Mouse (Mus musculus) liver, adult 2 months (tissue): ENCODE results near the gene Epb41l3.

Experiments used
- CTCF ChIP-seq: fragments of 200-500 bp; IDR thresholded peaks from 2 replicates; pipeline ENCODE4 v1.5.1; 2011; ENCODE audit warnings: low read depth, low read length, control low read depth
- POLR2A ChIP-seq: fragments of 200-500 bp; IDR thresholded peaks from 2 replicates; pipeline ENCODE4 v1.6.1; 2011; ENCODE audit warnings: low read length, control low read depth; ENCODE audit not compliant: insufficient read depth; ENCODE audit errors: extremely low read depth

DNA sequence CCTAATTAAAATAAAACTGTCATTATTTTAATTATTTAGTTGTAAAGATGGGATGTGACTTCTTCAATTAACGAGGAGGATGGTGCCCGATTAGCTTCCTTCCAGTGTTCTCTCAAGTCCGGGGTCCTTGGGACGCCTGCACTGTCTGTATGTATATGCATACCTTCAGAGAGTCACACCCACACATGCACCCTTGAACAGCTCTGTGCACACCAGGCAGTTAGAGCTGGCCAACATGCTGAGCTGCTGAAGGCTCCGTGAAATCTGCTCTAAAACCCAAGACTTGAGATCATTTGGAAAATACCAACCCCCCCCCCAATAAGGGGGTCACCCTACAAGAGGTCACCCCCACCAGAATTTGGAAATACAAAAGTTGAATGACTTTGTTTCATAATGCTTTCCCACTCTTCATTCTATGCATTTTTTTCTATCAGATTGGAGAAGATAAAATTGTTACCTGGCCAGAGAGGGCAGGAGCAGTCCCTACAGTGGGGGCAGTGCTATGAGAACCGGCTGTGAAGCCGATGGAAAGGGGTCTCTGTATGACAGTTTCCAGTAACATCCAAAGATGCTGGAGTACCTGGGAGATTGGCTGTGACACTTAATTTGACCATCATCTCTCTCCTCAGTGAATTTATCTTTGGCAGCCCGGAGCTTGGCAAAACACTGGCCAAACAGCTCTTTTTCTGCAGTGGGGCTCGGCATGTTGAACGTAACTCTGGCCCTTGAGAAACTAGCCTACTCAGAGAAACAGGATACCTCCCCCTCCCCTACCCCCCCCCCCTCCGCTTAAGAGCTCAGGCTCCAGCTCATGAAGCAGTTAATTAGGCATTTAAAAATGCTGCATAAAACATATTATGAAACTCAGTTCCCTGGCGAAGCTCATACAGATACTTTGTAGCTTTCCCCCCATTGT lies 36.5 kb upstream of the Epb41l3 start:
- TF ChIP-seq POLR2A = no peak
- TF ChIP-seq CTCF = no peak
